In genomic region chr13:52709580-52709979, GRCm38 (mm10) we compare ENCODE assay signal across 22 mouse cellular contexts.
A peak's percentile ranks its signal among the peaks of the same experiment; 100 is the strongest.
DNase-seq lines count a peak whose midpoint lies in the region; ATAC-seq and TF ChIP-seq lines count a peak whose summit lies in the region.
"Had no signal": no experiment of that assay in that cellular context is flagged by ENCODE, and none has a peak within 500 bp of the region (broad histone marks: within the 10 kb centered on the region; RNA-seq: fewer than 3 reads in every experiment).

No protein-coding gene starts in this region.

- H3K4me3 ChIP-seq in liver, adult 2 months (ENCODE audit: insufficient read depth, low read depth, low read length): no peak overlapping the region
- H3K4me3 ChIP-seq in liver, embryonic 12.5 days: no peak overlapping the region
- H3K4me3 ChIP-seq: embryonic facial prominence, embryonic 13.5 days; embryonic facial prominence, embryonic 15.5 days; erythroblast, embryonic 14.5 days; forebrain, embryonic 10.5 days; forebrain, embryonic 12.5 days had no signal

- intact Hi-C loops in left cerebral cortex, postnatal 10 days (cut with DNase I): no loop called here

- TF ChIP-seq POLR2A in liver, adult 2 months (IDR thresholded peaks at IDR 0.05; ENCODE audit: extremely low read depth, insufficient read depth, low read length): no peak

- H3K27me3 ChIP-seq in liver, adult 2 months (ENCODE audit: control insufficient read depth, insufficient read depth, low read length): no peaks in the 10 kb centered on the region
- H3K27me3 ChIP-seq in liver, embryonic 12.5 days (replicated peaks): 0 out of 2 replicates have a peak, but pooled peaks cover 12% of the 10 kb centered on the region
- H3K27me3 ChIP-seq: embryonic facial prominence, embryonic 15.5 days had no signal

- no peaks in the 10 kb centered on the region for H3K36me3 ChIP-seq in liver, adult 2 months (ENCODE audit: control insufficient read depth, insufficient read depth, low read length)
- no peaks in the 10 kb centered on the region for H3K36me3 ChIP-seq in liver, embryonic 12.5 days
- H3K36me3 ChIP-seq: embryonic facial prominence, embryonic 13.5 days; embryonic facial prominence, embryonic 15.5 days; forebrain, embryonic 10.5 days; forebrain, embryonic 12.5 days had no signal

- no peak overlapping the region for H3K9ac ChIP-seq in liver, adult 2 months (ENCODE audit: low read depth, low read length)
- H3K9ac ChIP-seq in liver, embryonic 12.5 days: no peak overlapping the region
- H3K9ac ChIP-seq: embryonic facial prominence, embryonic 13.5 days; embryonic facial prominence, embryonic 15.5 days; forebrain, embryonic 12.5 days had no signal

- TF ChIP-seq CTCF in liver, adult 2 months (IDR thresholded peaks at IDR 0.05; ENCODE audit: low read depth, low read length): no peak

- no peaks in the 10 kb centered on the region for H3K9me3 ChIP-seq in liver, embryonic 12.5 days (replicated peaks)
- H3K9me3 ChIP-seq: embryonic facial prominence, embryonic 13.5 days; embryonic facial prominence, embryonic 15.5 days; forebrain, embryonic 10.5 days; forebrain, embryonic 12.5 days had no signal

- no peak overlapping the region for H3K27ac ChIP-seq in liver, adult 2 months (replicated peaks; ENCODE audit: insufficient read depth, low read depth, low read length)
- no peak overlapping the region for H3K27ac ChIP-seq in liver, embryonic 12.5 days
- H3K27ac ChIP-seq: embryonic facial prominence, embryonic 13.5 days; embryonic facial prominence, embryonic 15.5 days; forebrain, embryonic 10.5 days; forebrain, embryonic 12.5 days had no signal

- no peaks in the 10 kb centered on the region for H3K4me1 ChIP-seq in liver, adult 2 months (ENCODE audit: control insufficient read depth, insufficient read depth, low read length)
- no peaks in the 10 kb centered on the region for H3K4me1 ChIP-seq in liver, embryonic 12.5 days
- H3K4me1 ChIP-seq: forebrain, embryonic 12.5 days had no signal

- no peak overlapping the region for H3K4me2 ChIP-seq in liver, embryonic 12.5 days
- H3K4me2 ChIP-seq: embryonic facial prominence, embryonic 13.5 days; embryonic facial prominence, embryonic 15.5 days; forebrain, embryonic 12.5 days had no signal

- DNase-seq in liver, adult 2 months (ENCODE audit: extremely low read depth, low read depth, low spot score): peak; percentile 55
- peak; percentile 16 for DNase-seq in retina, embryonic 14.5 days (ENCODE audit: low spot score)
- DNase-seq in retina, postnatal 1 day: peak; percentile 25
- no peak for DNase-seq in left cerebral cortex, postnatal 10 days (ENCODE audit: extremely low spot score in 1 of 2, low spot score in 2 of 2)
- DNase-seq: adrenal gland, adult 2 months; adrenal gland, postnatal 10 days; adrenal gland, postnatal 25 days; cerebellum, adult 11 months; cerebellum, adult 18-20 months; cerebellum, adult 8-10 months; cerebellum, adult 9-11 months; cerebellum, postnatal 14 days; cerebellum, postnatal 36 days; embryo, embryonic 11 days had no signal

- no peak for ATAC-seq in liver, embryonic 12.5 days
- ATAC-seq: forebrain, embryonic 14.5 days; forebrain, embryonic 16.5 days had no signal

- WGBS in liver, adult 2 months: 24% methylated on average over 5 of the region's 5 CpGs
- 47% methylated on average over 5 of the region's 5 CpGs for WGBS in liver, embryonic 12.5 days (ENCODE audit: insufficient replicate concordance)

- no peaks in the 10 kb centered on the region for H3K79me2 ChIP-seq in liver, adult 2 months (ENCODE audit: control insufficient read depth, insufficient read depth, low read length)

Comparison
In these comparisons a context has a peak if more than half of its experiments do, and no peak if none do; other contexts are left out.
1. DNase-seq: peak in liver, adult 2 months (single experiment), retina, embryonic 14.5 days (single experiment) and retina, postnatal 1 day (single experiment); none in left cerebral cortex, postnatal 10 days (0 of 2).